Mouse (Mus musculus) midbrain, embryonic 13.5 days (tissue): ENCODE measurements around the gene Polr2e. TPM values are rescaled to one million over a fixed set of nuclear protein-coding genes. Genes with fewer than 3 reads are reported as not detected.
A peak's percentile ranks its signal among the peaks of the same experiment; 100 is the strongest.
"Not testable (repeated sequence)": the region's sequence is repeated elsewhere in the genome, so short reads cannot be mapped to it uniquely, and the experiment has no call there.

Source experiments
- ATAC-seq: fragments of 200-750 bp; cut with Nextera tagmentation; 2 replicates; pipeline ENCODE4 v1.8.0; 2017; ENCODE audit warnings: mild to moderate bottlenecking, moderate TSS enrichment, moderate library complexity
- H3K27ac ChIP-seq: fragments of 300-500 bp; sonication (generic); 2 replicates; pipeline ENCODE4 v1.5.1; 2015; ENCODE audit warnings: inconsistent platforms, mild to moderate bottlenecking, moderate library complexity
- H3K27me3 ChIP-seq: fragments of 300-500 bp; sonication (generic); 2 replicates; pipeline ENCODE4 v1.6.1; 2015; ENCODE audit warnings: mild to moderate bottlenecking, inconsistent platforms
- H3K36me3 ChIP-seq: fragments of 300-500 bp; sonication (generic); 2 replicates; pipeline ENCODE4 v1.6.1; 2015; ENCODE audit warnings: mild to moderate bottlenecking, inconsistent platforms
- H3K4me1 ChIP-seq: fragments of 300-500 bp; sonication (generic); replicated peaks from 2 replicates; pipeline ENCODE4 v1.6.1; 2015; ENCODE audit warnings: inconsistent platforms
- H3K4me2 ChIP-seq: fragments of 300-500 bp; sonication (generic); replicated peaks from 2 replicates; pipeline ENCODE4 v1.6.1; 2015; ENCODE audit warnings: moderate library complexity, mild to moderate bottlenecking, inconsistent platforms
- H3K4me3 ChIP-seq: fragments of 300-500 bp; sonication (generic); replicated peaks from 2 replicates; pipeline ENCODE4 v1.5.1; 2015; ENCODE audit warnings: mild to moderate bottlenecking, inconsistent platforms
- H3K9ac ChIP-seq: fragments of 300-500 bp; sonication (generic); replicated peaks from 2 replicates; pipeline ENCODE4 v1.6.1; 2015; ENCODE audit warnings: mild to moderate bottlenecking, inconsistent platforms
- H3K9me3 ChIP-seq: fragments of 300-500 bp; sonication (generic); 2 replicates; pipeline ENCODE4 v1.6.1; 2016; ENCODE audit warnings: mild to moderate bottlenecking, inconsistent platforms
- WGBS: fragments of 180-500 bp; shearing (Covaris S2); methylation state at CpG from one replicate; pipeline ENCODE4 v1.1.7; 2015; 5-methylcytosine and 5-hydroxymethylcytosine counted together
- polyA plus RNA-seq: library from polyadenylated mRNA; unstranded; fragments of >200 nt; fragmentation: Nextera tagmentation; extraction: Ambion mirVana; gene quantifications from 2 replicates; pipeline ENCODE4 v1.2.1, GENCODE M21; 2015

The Polr2e gene
- polyA plus RNA-seq, 1 experiment from 2014 or later: 174 TPM

DNA sequence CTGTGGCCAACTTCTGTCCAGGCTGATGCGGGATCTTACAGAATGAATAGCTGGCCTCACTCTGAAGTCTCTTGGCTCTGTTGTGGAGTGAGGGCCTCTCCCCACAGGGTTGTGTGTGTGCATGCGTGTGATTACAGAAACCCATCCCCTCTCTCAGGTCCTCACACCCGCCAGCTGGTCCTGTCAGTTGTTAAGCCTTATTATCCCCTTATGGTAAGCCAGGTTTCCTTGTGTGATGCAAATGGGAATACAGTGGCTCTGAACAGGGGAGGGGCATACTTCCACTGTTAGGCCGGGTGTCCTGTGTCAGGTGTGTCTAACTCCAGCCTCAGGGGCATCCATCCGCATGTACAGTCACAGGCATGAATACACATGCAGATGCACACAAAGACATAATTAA is 6.2 kb upstream of the Polr2e start:
- no peak for ATAC-seq
- H3K9me3 ChIP-seq: no peaks in the 10 kb centered on the region
- H3K36me3 ChIP-seq: no peaks in the 10 kb centered on the region
- H3K4me1 ChIP-seq: peaks cover 20% of the 10 kb centered on the region
- H3K4me2 ChIP-seq: no peak overlapping the region
- H3K27ac ChIP-seq: no peak overlapping the region
- no peaks in the 10 kb centered on the region for H3K27me3 ChIP-seq
- WGBS: 67% methylated on average over 5 of the region's 5 CpGs
- H3K4me3 ChIP-seq: no peak overlapping the region
- H3K9ac ChIP-seq: 0 out of 2 replicates have a peak overlapping the region, but pooled peaks have one; percentile 10

- WGBS: 89% methylated on average over 4 of the region's 4 CpGs
- H3K4me1 ChIP-seq: peaks cover 16% of the 10 kb centered on the region
- ATAC-seq: not testable (repeated sequence)
Observed at GRCm38 (mm10) chr10:80045364-80045763, 5.8 kb upstream of the Polr2e start.

DNA sequence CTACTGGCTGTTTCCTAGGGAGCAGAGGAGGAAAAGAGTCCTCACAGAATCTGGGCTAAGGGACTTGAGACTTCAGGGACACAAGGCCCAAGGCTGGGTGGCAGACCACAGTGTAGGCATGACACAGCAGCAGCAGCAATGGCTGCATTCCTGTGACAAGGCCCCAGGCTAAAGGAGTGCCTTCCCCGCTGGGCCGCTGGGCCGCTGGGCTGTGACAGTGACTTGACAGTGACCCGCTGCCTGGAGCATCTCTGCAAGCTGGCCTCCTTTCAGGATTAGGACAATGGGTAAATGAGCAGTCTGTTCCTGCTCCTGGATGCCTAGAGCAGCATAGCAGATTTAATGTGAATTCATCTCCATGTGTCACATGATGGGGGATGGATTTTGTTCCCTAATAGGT is 4.5 kb upstream of the Polr2e start:
- 0 out of 2 replicates have a peak overlapping the region, but pooled peaks have one; percentile 16 for H3K9ac ChIP-seq
- no peak overlapping the region for H3K4me2 ChIP-seq
- no peaks in the 10 kb centered on the region for H3K9me3 ChIP-seq
- no peaks in the 10 kb centered on the region for H3K36me3 ChIP-seq
- no peak overlapping the region for H3K4me3 ChIP-seq
- H3K4me1 ChIP-seq: peaks cover 14% of the 10 kb centered on the region
- no peak for ATAC-seq
- peak overlapping the region; percentile 49 for H3K27ac ChIP-seq
- H3K27me3 ChIP-seq: no peaks in the 10 kb centered on the region
- 24% methylated on average over 4 of the region's 4 CpGs for WGBS

More at GRCm38 (mm10) chr10:80045364-80045763, 5.8 kb upstream of the Polr2e start:
- not testable (repeated sequence) for H3K36me3 ChIP-seq, H3K27me3 ChIP-seq, H3K4me2 ChIP-seq, H3K27ac ChIP-seq, H3K9me3 ChIP-seq, H3K4me3 ChIP-seq
- 0 out of 2 replicates have a peak overlapping the region, but pooled peaks have one; percentile 10 for H3K9ac ChIP-seq

GRCm38 (mm10) chr10:80041409-80042060 is 1.9 kb upstream of the Polr2e start:
- H3K9me3 ChIP-seq, H3K27me3 ChIP-seq, H3K27ac ChIP-seq, ATAC-seq, H3K4me2 ChIP-seq, H3K9ac ChIP-seq, H3K4me3 ChIP-seq: not testable (repeated sequence)
- 86% methylated on average over 8 of the region's 8 CpGs for WGBS
- H3K36me3 ChIP-seq: peaks cover 18% of the 10 kb centered on the region
- peaks cover 22% of the 10 kb centered on the region for H3K4me1 ChIP-seq

DNA sequence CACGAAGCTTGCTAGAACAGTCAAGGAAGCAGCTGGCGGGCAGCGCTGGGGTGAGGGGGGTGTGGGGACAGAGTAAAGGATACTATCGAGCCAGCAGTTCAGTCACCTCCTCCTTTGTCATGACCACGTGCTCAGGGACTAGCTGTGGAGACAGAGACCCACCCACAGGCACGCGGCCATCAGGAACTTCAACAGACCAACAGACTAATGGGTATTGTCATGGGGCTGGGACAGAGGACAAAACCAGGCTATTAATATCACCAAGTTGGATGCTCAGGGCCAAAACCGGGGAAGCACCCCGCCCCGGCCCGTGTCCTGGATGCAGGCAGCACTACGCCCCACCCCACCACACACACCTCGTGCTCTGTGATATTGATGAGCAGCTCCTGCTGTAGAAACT is 2.8 kb downstream of the Polr2e start:
- Histone ChIP-seq H3K27ac (no peak overlapping the region), H3K4me3 (no peak overlapping the region), H3K4me1 (peaks cover 22% of the 10 kb centered on the region), H3K27me3 (no peaks in the 10 kb centered on the region), H3K4me2 (no peak overlapping the region), H3K9me3 (no peaks in the 10 kb centered on the region), H3K9ac (0 out of 2 replicates have a peak overlapping the region, but pooled peaks have one; percentile 19), H3K36me3 (peaks cover 38% of the 10 kb centered on the region)
- ATAC-seq: no peak
- WGBS: 95% methylated on average over 13 of the region's 13 CpGs

- no peak for ATAC-seq
- Histone ChIP-seq H3K9ac (peak overlapping the region; percentile 36), H3K36me3 (peaks cover 38% of the 10 kb centered on the region), H3K4me1 (peaks cover 22% of the 10 kb centered on the region), H3K9me3 (no peaks in the 10 kb centered on the region), H3K4me3 (no peak overlapping the region), H3K27me3 (no peaks in the 10 kb centered on the region), H3K27ac (no peak overlapping the region), H3K4me2 (no peak overlapping the region)
- 90% methylated on average over 5 of the region's 5 CpGs for WGBS
Observed at GRCm38 (mm10) chr10:80035686-80036085, 3.9 kb downstream of the Polr2e start.

DNA sequence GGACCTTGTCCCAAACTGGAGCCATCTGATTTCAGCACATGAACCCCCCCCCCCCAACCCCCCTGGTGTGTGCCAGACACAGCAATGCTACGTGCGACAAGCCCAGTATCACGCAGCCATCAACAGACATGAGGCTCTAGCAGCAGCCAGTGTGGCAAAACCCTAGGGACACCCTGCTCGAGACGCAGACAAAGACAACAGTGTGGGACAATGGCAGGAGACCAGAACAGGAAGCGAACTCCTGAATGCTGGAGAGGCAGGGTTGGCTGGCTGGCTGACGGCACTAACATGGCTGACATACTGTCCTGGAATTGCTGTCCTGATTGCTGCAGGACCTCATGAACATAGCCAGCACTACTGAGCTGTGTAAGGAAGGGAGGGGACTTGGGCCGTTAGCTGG is 4.4 kb downstream of the Polr2e start:
- peaks cover 22% of the 10 kb centered on the region for H3K4me1 ChIP-seq
- no peak overlapping the region for H3K4me2 ChIP-seq
- H3K36me3 ChIP-seq: peaks cover 38% of the 10 kb centered on the region
- no peaks in the 10 kb centered on the region for H3K9me3 ChIP-seq
- peak overlapping the region; percentile 36 for H3K9ac ChIP-seq
- H3K27ac ChIP-seq: no peak overlapping the region
- no peak for ATAC-seq
- no peaks in the 10 kb centered on the region for H3K27me3 ChIP-seq
- H3K4me3 ChIP-seq: no peak overlapping the region
- 83% methylated on average over 8 of the region's 8 CpGs for WGBS

DNA sequence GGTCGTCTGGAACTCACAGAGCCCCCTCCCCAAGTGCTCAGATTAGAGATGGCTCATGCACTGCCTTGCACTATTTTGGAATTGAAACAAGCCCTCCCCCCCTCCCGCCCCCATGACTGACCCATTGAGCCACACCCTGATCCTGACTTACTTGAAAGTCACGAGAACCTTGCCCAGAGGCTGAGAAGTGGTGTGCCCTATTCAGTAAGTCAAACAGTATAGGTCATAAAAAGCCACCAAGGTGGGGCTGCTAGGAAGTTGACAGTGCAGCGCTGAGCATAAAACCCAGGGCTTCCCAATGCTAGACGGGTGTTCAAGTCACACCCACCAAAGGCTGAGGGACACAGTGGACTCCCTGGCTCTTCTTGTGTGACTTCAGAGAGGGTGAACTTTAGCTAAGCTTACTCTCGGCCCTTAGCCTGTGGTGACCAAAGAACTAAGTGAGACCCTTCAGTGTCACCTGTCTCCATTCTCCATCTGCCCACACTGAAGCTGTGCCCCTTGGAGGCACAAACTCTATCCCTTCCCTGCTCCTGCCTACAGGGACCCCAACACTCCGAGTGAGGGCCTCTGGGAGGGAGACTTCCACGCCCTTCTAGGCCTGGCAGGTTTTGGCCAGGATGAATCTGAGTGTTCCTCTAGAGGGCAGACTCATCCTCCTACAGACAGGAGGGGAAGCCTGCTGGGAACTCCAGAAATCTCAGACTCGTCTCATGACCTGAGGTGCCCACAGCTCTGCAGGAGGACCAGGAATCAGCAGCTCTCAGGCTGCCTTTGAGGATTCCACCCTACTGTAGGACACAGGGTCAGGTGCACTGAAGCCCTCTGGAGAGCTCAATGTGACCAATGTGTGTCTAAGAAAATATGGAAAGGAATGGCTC is 5.8 kb downstream of the Polr2e start:
- H3K27me3 ChIP-seq: no peaks in the 10 kb centered on the region
- no peaks in the 10 kb centered on the region for H3K9me3 ChIP-seq
- H3K4me1 ChIP-seq: peaks cover 17% of the 10 kb centered on the region
- no peak for ATAC-seq
- no peak overlapping the region for H3K4me3 ChIP-seq
- H3K9ac ChIP-seq: no peak overlapping the region
- peaks cover 38% of the 10 kb centered on the region for H3K36me3 ChIP-seq
- no peak overlapping the region for H3K4me2 ChIP-seq
- H3K27ac ChIP-seq: peak overlapping the region; percentile 56
- 49% methylated on average over 9 of the region's 9 CpGs for WGBS

DNA sequence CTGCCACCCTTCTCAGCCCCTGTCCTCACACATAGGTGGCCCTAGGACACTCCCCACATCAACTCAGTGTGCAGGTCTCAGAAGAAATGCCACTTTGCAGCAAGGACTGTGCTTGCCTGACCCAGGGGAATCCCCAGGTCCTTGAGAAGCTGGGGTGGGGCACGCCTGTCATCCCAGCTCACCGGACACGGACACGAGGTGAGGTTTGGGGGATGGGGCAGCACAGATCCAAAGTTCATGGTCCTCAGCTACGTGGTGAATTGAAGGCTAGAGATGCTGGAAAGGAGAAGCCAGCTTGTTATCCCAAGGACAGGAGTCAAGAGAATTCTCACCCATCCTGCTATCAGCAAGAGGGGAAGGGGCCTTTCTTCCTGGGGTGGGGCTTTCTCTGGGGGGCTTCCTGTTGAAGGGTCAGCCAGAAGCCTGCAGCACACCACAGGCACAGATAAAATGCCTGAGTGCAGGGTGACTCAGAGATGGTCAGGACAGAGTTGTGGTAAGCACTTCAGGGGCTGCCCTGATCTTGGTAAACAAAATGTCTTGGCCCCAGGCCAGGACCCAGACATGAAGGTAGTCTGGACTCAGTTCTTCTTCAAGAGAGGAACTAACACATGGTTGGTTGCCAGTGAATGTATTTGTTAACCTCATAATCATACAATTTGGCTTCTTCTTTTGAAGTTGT is 6.7 kb downstream of the Polr2e start:
- peaks cover 9% of the 10 kb centered on the region for H3K4me1 ChIP-seq
- 0 out of 2 replicates have a peak overlapping the region, but pooled peaks have one; percentile 1 for H3K9ac ChIP-seq
- H3K9me3 ChIP-seq: no peaks in the 10 kb centered on the region
- no peak for ATAC-seq
- H3K36me3 ChIP-seq: peaks cover 34% of the 10 kb centered on the region
- H3K27me3 ChIP-seq: no peaks in the 10 kb centered on the region
- H3K27ac ChIP-seq: 0 out of 2 replicates have a peak overlapping the region, but pooled peaks have one; percentile 30
- no peak overlapping the region for H3K4me2 ChIP-seq
- no peak overlapping the region for H3K4me3 ChIP-seq
- 63% methylated on average over 5 of the region's 5 CpGs for WGBS

DNA sequence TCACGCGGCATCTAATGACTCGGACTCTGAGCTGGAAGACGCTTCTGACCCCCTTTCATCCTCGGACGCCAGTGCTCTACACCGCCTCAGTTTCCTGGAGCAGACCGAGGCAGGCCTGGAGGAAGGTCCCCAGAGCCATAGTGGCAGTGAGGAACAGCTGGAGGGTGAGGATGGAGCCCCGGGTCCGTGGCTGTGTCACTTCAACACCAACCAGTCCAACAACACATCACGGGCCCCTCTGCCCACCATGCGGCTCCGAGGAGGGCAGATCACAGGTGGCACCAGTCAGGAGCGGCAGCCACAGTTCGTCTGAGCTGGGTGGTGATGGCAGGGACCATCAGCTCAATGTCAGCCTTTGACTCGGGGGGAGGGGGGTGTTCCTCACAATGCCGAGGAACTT is 8.9 kb downstream of the Polr2e start:
- H3K9me3 ChIP-seq: no peaks in the 10 kb centered on the region
- no peaks in the 10 kb centered on the region for H3K27me3 ChIP-seq
- peaks cover 12% of the 10 kb centered on the region for H3K36me3 ChIP-seq
- ATAC-seq: no peak
- 85% methylated on average over 17 of the region's 17 CpGs for WGBS
- H3K9ac ChIP-seq: no peak overlapping the region
- no peak overlapping the region for H3K27ac ChIP-seq
- no peak overlapping the region for H3K4me2 ChIP-seq
- no peak overlapping the region for H3K4me3 ChIP-seq
- no peaks in the 10 kb centered on the region for H3K4me1 ChIP-seq

- Histone ChIP-seq H3K27ac (no peak overlapping the region), H3K4me3 (no peak overlapping the region), H3K9me3 (no peaks in the 10 kb centered on the region), H3K36me3 (peaks cover 7% of the 10 kb centered on the region), H3K9ac (no peak overlapping the region), H3K27me3 (no peaks in the 10 kb centered on the region), H3K4me1 (no peaks in the 10 kb centered on the region), H3K4me2 (no peak overlapping the region)
- no peak for ATAC-seq
- 79% methylated on average over 9 of the region's 9 CpGs for WGBS
Observed at GRCm38 (mm10) chr10:80030191-80030590, 9.4 kb downstream of the Polr2e start.

DNA sequence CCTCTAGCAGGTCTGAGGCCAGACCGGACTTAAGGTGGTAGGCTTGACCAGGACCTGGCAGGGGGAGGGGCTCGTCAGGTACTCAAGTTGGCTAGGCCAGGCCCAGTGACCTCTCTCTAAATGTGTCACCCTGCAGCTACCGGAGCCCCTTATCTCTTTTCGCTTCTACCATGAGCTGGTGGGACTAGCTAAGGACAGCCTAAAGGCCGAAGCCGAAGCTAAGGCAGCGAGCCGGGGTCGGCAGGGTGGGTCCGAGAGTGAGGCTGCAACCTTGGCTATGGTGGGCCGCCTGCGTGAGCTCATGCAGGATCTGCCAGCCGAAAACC is 11.1 kb downstream of the Polr2e start:
- Histone ChIP-seq H3K27ac (no peak overlapping the region), H3K9me3 (no peaks in the 10 kb centered on the region), H3K27me3 (no peaks in the 10 kb centered on the region), H3K36me3 (no peaks in the 10 kb centered on the region), H3K4me2 (no peak overlapping the region), H3K4me3 (no peak overlapping the region), H3K9ac (no peak overlapping the region), H3K4me1 (no peaks in the 10 kb centered on the region)
- ATAC-seq: no peak
- 95% methylated on average over 13 of the region's 13 CpGs for WGBS
